Mouse (Mus musculus): ENCODE measurements around the gene Dbnl. TPM values are rescaled to one million over a fixed set of nuclear protein-coding genes. Genes with fewer than 3 reads are reported as not detected.
A peak's percentile ranks its signal among the peaks of the same experiment; 100 is the strongest.

Gene Dbnl
- polyA plus RNA-seq, 1 experiment from 2014 or later: 139 TPM

GRCm38 (mm10) chr11:5846639-5847345, 58.5 kb downstream of the Dbnl start:
- H3K27me3 ChIP-seq: no peaks in the 10 kb centered on the region
- ATAC-seq (ENCODE audit: low FRiP score, low read depth): no peak
- H3K4me3 ChIP-seq: no peak overlapping the region
- no peaks in the 10 kb centered on the region for H3K4me1 ChIP-seq (replicated peaks)
- no peak overlapping the region for H3K27ac ChIP-seq (replicated peaks)
- H3K9me3 ChIP-seq: no peaks in the 10 kb centered on the region
- no peak overlapping the region for H3K9ac ChIP-seq
- no peak overlapping the region for H3K4me2 ChIP-seq
- H3K36me3 ChIP-seq: no peaks in the 10 kb centered on the region
- 73% methylated on average over 7 of the region's 7 CpGs for WGBS

GRCm38 (mm10) chr11:5848741-5849140, 60.5 kb downstream of the Dbnl start:
- Histone ChIP-seq H3K4me3 (no peak overlapping the region), H3K27me3 (no peaks in the 10 kb centered on the region), H3K9me3 (no peaks in the 10 kb centered on the region), H3K4me1 (replicated peaks) (no peaks in the 10 kb centered on the region), H3K9ac (no peak overlapping the region), H3K36me3 (no peaks in the 10 kb centered on the region), H3K4me2 (no peak overlapping the region), H3K27ac (replicated peaks) (no peak overlapping the region)
- ATAC-seq (ENCODE audit: low FRiP score, low read depth): peak; percentile 63; the same call in 1 of the 2 replicates
- WGBS: 31% methylated on average over 6 of the region's 6 CpGs

GRCm38 (mm10) chr11:5849316-5849715, 61.0 kb downstream of the Dbnl start:
- H3K36me3 ChIP-seq: no peaks in the 10 kb centered on the region
- no peak overlapping the region for H3K4me2 ChIP-seq
- ATAC-seq (ENCODE audit: low FRiP score, low read depth): no peak
- 75% methylated on average over 2 of the region's 2 CpGs for WGBS
- no peak overlapping the region for H3K4me3 ChIP-seq
- no peaks in the 10 kb centered on the region for H3K4me1 ChIP-seq (replicated peaks)
- no peaks in the 10 kb centered on the region for H3K9me3 ChIP-seq
- H3K9ac ChIP-seq: no peak overlapping the region
- H3K27me3 ChIP-seq: no peaks in the 10 kb centered on the region
- H3K27ac ChIP-seq (replicated peaks): no peak overlapping the region

GRCm38 (mm10) chr11:5850452-5850851, 62.2 kb downstream of the Dbnl start:
- WGBS: 68% methylated on average over 5 of the region's 5 CpGs
- Histone ChIP-seq H3K4me1 (replicated peaks) (no peaks in the 10 kb centered on the region), H3K9ac (no peak overlapping the region), H3K9me3 (no peaks in the 10 kb centered on the region), H3K27me3 (no peaks in the 10 kb centered on the region), H3K4me2 (no peak overlapping the region), H3K36me3 (no peaks in the 10 kb centered on the region), H3K4me3 (no peak overlapping the region), H3K27ac (replicated peaks) (no peak overlapping the region)
- no peak for ATAC-seq (ENCODE audit: low FRiP score, low read depth)

Other genes starting within 250 kb of the Dbnl start
- 10.7 and 11.6 TPM in 2 replicates for gene Ccdc117, start 246.3 kb upstream of the Dbnl start, polyA plus RNA-seq (2015; fragmentation: Nextera tagmentation; extraction: Ambion mirVana)
- gene Ankrd36, start 218.8 kb upstream of the Dbnl start, polyA plus RNA-seq (2015; fragmentation: Nextera tagmentation; extraction: Ambion mirVana): not detected in 2 replicates
- gene Mrps24, start 72.8 kb upstream of the Dbnl start, polyA plus RNA-seq (2015; fragmentation: Nextera tagmentation; extraction: Ambion mirVana): 192 and 196 TPM in 2 replicates
- 33.5 TPM in 2 replicates for gene Urgcp, start 26.1 kb upstream of the Dbnl start, polyA plus RNA-seq (2015; fragmentation: Nextera tagmentation; extraction: Ambion mirVana)
- gene Pgam2, start 15.2 kb downstream of the Dbnl start, polyA plus RNA-seq (2015; fragmentation: Nextera tagmentation; extraction: Ambion mirVana): 2.7 and 3.3 TPM in 2 replicates
- 7.3 TPM in 2 replicates for gene Polm, start 49.5 kb downstream of the Dbnl start, polyA plus RNA-seq (2015; fragmentation: Nextera tagmentation; extraction: Ambion mirVana)
- 27.1 and 27.4 TPM in 2 replicates for gene Aebp1, start 73.5 kb downstream of the Dbnl start, polyA plus RNA-seq (2015; fragmentation: Nextera tagmentation; extraction: Ambion mirVana)
- 63.9 and 67.3 TPM in 2 replicates for gene Pold2, start 89.8 kb downstream of the Dbnl start, polyA plus RNA-seq (2015; fragmentation: Nextera tagmentation; extraction: Ambion mirVana)
- gene Myl7, start 110.3 kb downstream of the Dbnl start, polyA plus RNA-seq (2015; fragmentation: Nextera tagmentation; extraction: Ambion mirVana): 0.36 and 0.69 TPM in 2 replicates
- 5.7 and 5.8 TPM in 2 replicates for gene Gck, start 161.6 kb downstream of the Dbnl start, polyA plus RNA-seq (2015; fragmentation: Nextera tagmentation; extraction: Ambion mirVana)
- gene Ykt6, start 167.2 kb downstream of the Dbnl start, polyA plus RNA-seq (2015; fragmentation: Nextera tagmentation; extraction: Ambion mirVana): 89.5 and 93.7 TPM in 2 replicates

Measured in hindbrain, embryonic 15.5 days (tissue).